Mouse (Mus musculus) c-Kit-positive CD71-positive TER-119-positive erythroid progenitor cells, embryonic 14.5 days (primary cell): ENCODE measurements at regions not wholly inside any gene's neighbourhood (a gene's known extent, or its start where the extent isn't known, plus 50 kb on each side); places are given as distances from the start of the nearest gene placed in this dataset.
A peak's percentile ranks its signal among the peaks of the same experiment; 100 is the strongest.
"Not testable (repeated sequence)": the region's sequence is repeated elsewhere in the genome, so short reads cannot be mapped to it uniquely, and the experiment has no call there.

Experiments used
- DNase-seq: peaks from one replicate; pipeline ENCODE4 v3.0.0-alpha.2; 2013; ENCODE audit warnings: low spot score

- DNase-seq: no peak
Observed at GRCm38 (mm10) chr5:45382804-45383203, 67.2 kb downstream of the Qdpr start.

GRCm38 (mm10) chr5:45378486-45378885 lies 71.5 kb downstream of the Qdpr start:
- no peak for DNase-seq

GRCm38 (mm10) chr5:45373069-45373468 lies 77.0 kb downstream of the Qdpr start:
- DNase-seq: no peak

GRCm38 (mm10) chr5:45368451-45368850 lies 81.6 kb downstream of the Qdpr start:
- DNase-seq: no peak

GRCm38 (mm10) chr5:45360189-45360588 lies 89.8 kb downstream of the Qdpr start:
- DNase-seq: no peak

- DNase-seq: no peak
Observed at GRCm38 (mm10) chr5:45340411-45340810, 109.6 kb downstream of the Qdpr start.

GRCm38 (mm10) chr5:45336801-45337200 lies 113.2 kb downstream of the Qdpr start:
- no peak for DNase-seq

GRCm38 (mm10) chr5:45324468-45324867 lies 125.6 kb downstream of the Qdpr start:
- DNase-seq: not testable (repeated sequence)

GRCm38 (mm10) chr5:45323500-45323899 lies 126.5 kb downstream of the Qdpr start:
- DNase-seq: no peak

GRCm38 (mm10) chr5:45318026-45318425 lies 132.0 kb downstream of the Qdpr start:
- DNase-seq: no peak

GRCm38 (mm10) chr5:45301120-45301519 lies 148.9 kb downstream of the Qdpr start:
- no peak for DNase-seq

- no peak for DNase-seq
Observed at GRCm38 (mm10) chr5:45298872-45299271, 151.2 kb downstream of the Qdpr start.

- DNase-seq: no peak
Observed at GRCm38 (mm10) chr5:45295134-45295533, 154.9 kb downstream of the Qdpr start.

- DNase-seq: no peak
Observed at GRCm38 (mm10) chr5:45292833-45293546, 157.0 kb downstream of the Qdpr start.

- peak; percentile 4 for DNase-seq
Observed at GRCm38 (mm10) chr5:45292383-45292782, 157.7 kb downstream of the Qdpr start.

- no peak for DNase-seq
Observed at GRCm38 (mm10) chr5:45291752-45292151, 158.3 kb downstream of the Qdpr start.

- no peak for DNase-seq
Observed at GRCm38 (mm10) chr5:45291276-45291675, 158.8 kb downstream of the Qdpr start.

GRCm38 (mm10) chr5:45286454-45286853 lies 163.6 kb downstream of the Qdpr start:
- DNase-seq: no peak

GRCm38 (mm10) chr5:45284680-45285079 lies 165.4 kb downstream of the Qdpr start:
- DNase-seq: no peak

- DNase-seq: no peak
Observed at GRCm38 (mm10) chr5:45283908-45284415, 166.1 kb downstream of the Qdpr start.

- no peak for DNase-seq
Observed at GRCm38 (mm10) chr5:45282207-45282930, 167.7 kb downstream of the Qdpr start.

- peak; percentile 15 for DNase-seq
Observed at GRCm38 (mm10) chr5:45278571-45278970, 171.5 kb downstream of the Qdpr start.

GRCm38 (mm10) chr5:45278005-45278432 lies 172.0 kb downstream of the Qdpr start:
- no peak for DNase-seq
